Comparison of ENCODE assay signal across 11 mouse cellular contexts in the genomic region with DNA sequence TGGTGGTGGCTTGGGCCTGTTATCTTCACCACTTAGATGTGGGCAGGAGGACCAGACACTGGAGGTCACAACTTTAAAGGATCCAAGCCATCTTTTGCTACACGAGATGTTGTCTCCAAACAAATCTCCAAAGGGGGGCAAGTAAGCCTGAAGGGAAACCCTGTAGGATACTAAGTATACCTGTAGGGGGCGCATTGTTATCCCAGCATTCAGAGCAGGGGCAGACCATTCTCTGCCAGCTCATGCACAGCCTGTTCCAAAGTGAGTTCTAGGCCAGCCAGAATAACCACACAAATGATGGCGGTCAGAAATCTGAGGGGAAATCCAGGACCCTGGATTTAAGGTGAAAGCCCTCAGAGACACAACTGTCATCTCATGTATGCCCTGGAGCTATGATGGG. TPM values are rescaled to one million over a fixed set of nuclear protein-coding genes. Genes with fewer than 3 reads are reported as not detected.
DNase-seq lines count a peak whose midpoint lies in the region; ATAC-seq lines count a peak whose summit lies in the region.
"Had no signal": no experiment of that assay in that cellular context is flagged by ENCODE, and none has a peak within 500 bp of the region (broad histone marks: within the 10 kb centered on the region; RNA-seq: fewer than 3 reads in every experiment).

No protein-coding gene starts in this region.

- no peak overlapping the region for H3K9ac ChIP-seq in hindbrain, embryonic 11.5 days (ENCODE audit: low read depth, low read length)
- no peak overlapping the region for H3K9ac ChIP-seq in hindbrain, embryonic 12.5 days
- H3K9ac ChIP-seq: limb, embryonic 15.5 days had no signal

- ATAC-seq in hindbrain, embryonic 11.5 days (ENCODE audit: low FRiP score), result no peak
- no peak for ATAC-seq in hindbrain, embryonic 12.5 days (ENCODE audit: low FRiP score)

- 70% methylated on average over 3 of the region's 3 CpGs for WGBS in hindbrain, embryonic 11.5 days
- WGBS in hindbrain, embryonic 12.5 days, result 74% methylated on average over 3 of the region's 3 CpGs

- H3K4me2 ChIP-seq in hindbrain, embryonic 11.5 days (replicated peaks; ENCODE audit: low read depth, low read length), result no peak overlapping the region
- H3K4me2 ChIP-seq in hindbrain, embryonic 12.5 days (replicated peaks), result no peak overlapping the region
- H3K4me2 ChIP-seq: limb, embryonic 15.5 days had no signal

- H3K27ac ChIP-seq in hindbrain, embryonic 11.5 days (ENCODE audit: low read depth, low read length), result no peak overlapping the region
- H3K27ac ChIP-seq in hindbrain, embryonic 12.5 days, result no peak overlapping the region
- H3K27ac ChIP-seq: limb, embryonic 15.5 days had no signal

- no peak overlapping the region for H3K4me3 ChIP-seq in hindbrain, embryonic 11.5 days (ENCODE audit: low read depth, low read length)
- no peak overlapping the region for H3K4me3 ChIP-seq in hindbrain, embryonic 12.5 days
- H3K4me3 ChIP-seq: erythroblast, embryonic 14.5 days; limb, embryonic 15.5 days had no signal

- no peaks in the 10 kb centered on the region for H3K27me3 ChIP-seq in hindbrain, embryonic 11.5 days (ENCODE audit: control insufficient read depth, insufficient read depth, low read length)
- no peaks in the 10 kb centered on the region for H3K27me3 ChIP-seq in hindbrain, embryonic 12.5 days
- H3K27me3 ChIP-seq: limb, embryonic 15.5 days had no signal

- no peaks in the 10 kb centered on the region for H3K9me3 ChIP-seq in hindbrain, embryonic 11.5 days (ENCODE audit: control insufficient read depth, low read length)
- no peaks in the 10 kb centered on the region for H3K9me3 ChIP-seq in hindbrain, embryonic 12.5 days (replicated peaks)
- H3K9me3 ChIP-seq: limb, embryonic 15.5 days had no signal

- H3K4me1 ChIP-seq in hindbrain, embryonic 11.5 days (replicated peaks; ENCODE audit: control insufficient read depth, insufficient read depth, low read length), result no peaks in the 10 kb centered on the region
- H3K4me1 ChIP-seq in hindbrain, embryonic 12.5 days, result peaks cover 11% of the 10 kb centered on the region

- H3K36me3 ChIP-seq in hindbrain, embryonic 11.5 days (ENCODE audit: control insufficient read depth, insufficient read depth, low read length), result peaks cover 13% of the 10 kb centered on the region; the same call in 1 of the 2 replicates
- peaks cover 65% of the 10 kb centered on the region for H3K36me3 ChIP-seq in hindbrain, embryonic 12.5 days

- peak; percentile 45 for DNase-seq in hindbrain, embryonic 11.5 days (ENCODE audit: low spot score)
- DNase-seq in 416B (ENCODE audit: low read depth) (peak; percentile 63), NIH3T3 (ENCODE audit: low read depth) (peak; percentile 63)
- peak; percentile 70 for DNase-seq in induced T-regulatory cell, adult 2 months (ENCODE audit: low read depth)
- DNase-seq in right cerebral cortex, postnatal 4 days, result no peak
- DNase-seq in right cerebral cortex, postnatal 25 days, result no peak
- no peak for DNase-seq in left cerebral cortex, adult 8-10 months (ENCODE audit: low spot score in 2 of 2)
- DNase-seq: heart, postnatal 4 days had no signal

RNA-seq across cellular contexts. Expression of a gene that starts 23.4 kb away (rescaled TPM):
- 471 and 512 TPM in 2 replicates for polyA plus RNA-seq in hindbrain, embryonic 11.5 days (2014; fragmentation: Nextera tagmentation; extraction: Ambion mirVana)
- 411 and 449 TPM in 2 replicates for polyA plus RNA-seq in hindbrain, embryonic 12.5 days (2016; fragmentation: Nextera tagmentation; extraction: Ambion mirVana)
- 100 to 1,000 TPM; 369 to 406 (median 382) TPM for total RNA-seq in left cerebral cortex, adult 8-10 months (2022)

RNA-seq across cellular contexts. Expression of a gene that starts 40.1 kb away (rescaled TPM):
- polyA plus RNA-seq in hindbrain, embryonic 11.5 days (2014; fragmentation: Nextera tagmentation; extraction: Ambion mirVana), result 10.2 and 12.2 TPM in 2 replicates
- polyA plus RNA-seq in hindbrain, embryonic 12.5 days (2016; fragmentation: Nextera tagmentation; extraction: Ambion mirVana), result 13.4 and 14.6 TPM in 2 replicates
- 10 to 100 TPM; 33.6 to 41.6 (median 36.8) TPM for total RNA-seq in left cerebral cortex, adult 8-10 months (2022)

Comparison
In these comparisons a context has a peak if more than half of its experiments do, and no peak if none do; other contexts are left out.
1. DNase-seq: peak in hindbrain, embryonic 11.5 days (single experiment), 416B (single experiment), NIH3T3 (single experiment) and induced T-regulatory cell, adult 2 months (single experiment); none in right cerebral cortex, postnatal 4 days (single experiment), right cerebral cortex, postnatal 25 days (single experiment) and left cerebral cortex, adult 8-10 months (0 of 2).